In the genomic region with DNA sequence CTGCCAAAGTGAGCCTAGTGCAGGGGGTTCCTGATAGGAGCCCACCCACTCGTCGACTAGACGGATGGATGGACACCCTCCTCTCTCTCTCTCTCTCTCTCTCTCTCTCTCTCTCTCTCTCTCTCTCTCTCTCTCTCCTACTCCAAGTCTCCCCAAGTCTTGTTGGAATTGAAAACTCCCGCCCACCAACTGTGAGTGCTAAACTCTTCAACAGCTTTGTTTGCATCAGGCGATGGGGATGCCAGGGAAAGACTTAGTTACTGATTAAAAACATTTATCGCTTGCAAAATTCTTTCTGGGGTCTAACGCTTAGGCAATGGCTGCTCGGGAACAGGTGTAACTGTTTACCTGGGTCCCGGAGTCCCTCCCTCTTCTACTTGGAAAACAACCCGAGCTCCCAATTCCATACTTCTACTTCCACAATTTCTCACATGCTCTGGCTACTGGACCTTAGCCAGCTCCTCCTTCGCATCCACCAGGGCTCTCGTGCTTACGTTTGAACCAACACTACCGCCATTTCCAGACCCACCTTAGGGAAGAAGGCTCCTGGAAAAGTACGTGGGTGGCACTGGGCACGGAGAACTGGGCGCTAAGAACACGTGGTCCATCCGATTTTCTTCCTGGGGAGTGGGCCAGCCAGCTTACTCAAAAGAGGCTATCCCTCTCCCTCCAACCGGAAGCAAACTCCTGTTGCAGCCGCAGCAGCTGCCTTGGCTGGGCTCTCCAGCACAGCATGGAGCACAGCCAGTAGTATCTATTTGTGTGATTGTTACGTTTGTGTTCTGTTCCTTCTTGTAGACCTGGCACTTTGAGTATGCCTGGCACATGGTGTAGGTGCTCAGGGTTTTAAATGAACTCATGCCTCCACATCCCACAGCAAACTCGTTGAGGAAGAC, we compare ENCODE assay signal across 8 mouse cellular contexts. TPM values are rescaled to one million over a fixed set of nuclear protein-coding genes. Genes with fewer than 3 reads are reported as not detected.
DNase-seq lines count a peak whose midpoint lies in the region; ATAC-seq and TF ChIP-seq lines count a peak whose summit lies in the region.

No protein-coding gene starts in this region.

- H3K4me2 ChIP-seq in forebrain, embryonic 13.5 days, result peak overlapping the region; percentile 61
- peak overlapping the region; percentile 58 for H3K4me2 ChIP-seq in hindbrain, embryonic 16.5 days (ENCODE audit: low read length)
- H3K4me2 ChIP-seq in liver, postnatal 0 days (ENCODE audit: low read depth, low read length), result peak overlapping the region; percentile 59

- TF ChIP-seq EP300 in liver, postnatal 0 days (IDR thresholded peaks at IDR 0.05; ENCODE audit: low read depth), result no peak

- H3K36me3 ChIP-seq in forebrain, embryonic 13.5 days (ENCODE audit: poor library complexity, severe bottlenecking), result no peaks in the 10 kb centered on the region
- H3K36me3 ChIP-seq in hindbrain, embryonic 16.5 days (ENCODE audit: control insufficient read depth, insufficient read depth, low read length), result no peaks in the 10 kb centered on the region
- H3K36me3 ChIP-seq in liver, postnatal 0 days (replicated peaks; ENCODE audit: insufficient read depth, low read length), result no peaks in the 10 kb centered on the region

- H3K27ac ChIP-seq in forebrain, embryonic 13.5 days, result no peak overlapping the region
- H3K27ac ChIP-seq in hindbrain, embryonic 16.5 days (ENCODE audit: low read depth, low read length), result peak overlapping the region; percentile 44
- H3K27ac ChIP-seq in liver, postnatal 0 days (ENCODE audit: low read depth), result no peak overlapping the region

- DNase-seq in lung, postnatal 10 days, result peak; percentile 44
- DNase-seq in lung, postnatal 36 days, result no peak
- no peak for DNase-seq in liver, postnatal 0 days
- DNase-seq in testis, postnatal 10 days (ENCODE audit: low spot score), result peak; percentile 60
- DNase-seq in spleen, postnatal 14 days (ENCODE audit: low spot score in 2 of 2), result no peak

- no peak for ATAC-seq in forebrain, embryonic 13.5 days
- ATAC-seq in hindbrain, embryonic 16.5 days, result no peak
- ATAC-seq in liver, postnatal 0 days, result peak; percentile 58
- ATAC-seq in CD4-positive, CD25-positive, alpha-beta regulatory T cell, adult 4 months, result no peak

- peaks cover 44% of the 10 kb centered on the region for H3K27me3 ChIP-seq in forebrain, embryonic 13.5 days
- H3K27me3 ChIP-seq in hindbrain, embryonic 16.5 days (replicated peaks; ENCODE audit: control insufficient read depth, insufficient read depth, low read length), result peaks cover 8% of the 10 kb centered on the region
- H3K27me3 ChIP-seq in liver, postnatal 0 days (ENCODE audit: insufficient read depth, low read length), result peaks cover 55% of the 10 kb centered on the region

- no peaks in the 10 kb centered on the region for H3K9me3 ChIP-seq in forebrain, embryonic 13.5 days (replicated peaks)
- no peaks in the 10 kb centered on the region for H3K9me3 ChIP-seq in hindbrain, embryonic 16.5 days (ENCODE audit: control insufficient read depth, low read length)
- H3K9me3 ChIP-seq in liver, postnatal 0 days (ENCODE audit: low read length), result no peaks in the 10 kb centered on the region

- no peak for TF ChIP-seq CTCF in liver, postnatal 0 days (IDR thresholded peaks at IDR 0.05; ENCODE audit: low read depth)

- peaks cover 49% of the 10 kb centered on the region for H3K4me1 ChIP-seq in forebrain, embryonic 13.5 days
- peaks cover 28% of the 10 kb centered on the region for H3K4me1 ChIP-seq in hindbrain, embryonic 16.5 days (ENCODE audit: control insufficient read depth, insufficient read depth, low read depth, low read length)
- H3K4me1 ChIP-seq in liver, postnatal 0 days (ENCODE audit: insufficient read depth), result peaks cover 13% of the 10 kb centered on the region

- 16% methylated on average over 23 of the region's 23 CpGs for WGBS in forebrain, embryonic 13.5 days
- WGBS in hindbrain, embryonic 16.5 days, result 11% methylated on average over 23 of the region's 23 CpGs
- WGBS in liver, postnatal 0 days (ENCODE audit: insufficient replicate concordance), result 13% methylated on average over 23 of the region's 23 CpGs

- H3K4me3 ChIP-seq in forebrain, embryonic 13.5 days, result peak overlapping the region; percentile 26; the same call in 1 of the 2 replicates
- H3K4me3 ChIP-seq in hindbrain, embryonic 16.5 days (ENCODE audit: low read length), result peak overlapping the region; percentile 32
- H3K4me3 ChIP-seq in liver, postnatal 0 days (ENCODE audit: low read depth, low read length), result peak overlapping the region; percentile 22

- H3K9ac ChIP-seq in forebrain, embryonic 13.5 days, result peak overlapping the region; percentile 53
- H3K9ac ChIP-seq in hindbrain, embryonic 16.5 days (ENCODE audit: low read depth, low read length), result peak overlapping the region; percentile 51; the same call in 1 of the 2 replicates
- 0 out of 2 replicates have a peak overlapping the region, but pooled peaks have one; percentile 0 for H3K9ac ChIP-seq in liver, postnatal 0 days (replicated peaks)

RNA-seq across cellular contexts. Expression of a gene that starts 8.8 kb away (rescaled TPM):
- 4.0 and 5.4 TPM in 2 replicates for polyA plus RNA-seq in forebrain, embryonic 13.5 days (2015; fragmentation: Nextera tagmentation; extraction: Ambion mirVana)
- polyA plus RNA-seq in hindbrain, embryonic 16.5 days (2015; fragmentation: Nextera tagmentation; extraction: Ambion mirVana), result 20.3 and 21.6 TPM in 2 replicates
- not detected in 2 replicates for polyA plus RNA-seq in liver, postnatal 0 days (2015; fragmentation: Nextera tagmentation; extraction: Ambion mirVana)
- not detected for polyA plus RNA-seq in CD4-positive, CD25-positive, alpha-beta regulatory T cell, adult 4 months (2017; shearing (Covaris generic))

RNA-seq across cellular contexts. Expression of a gene that starts 20.1 kb away (rescaled TPM):
- 16.9 and 18.6 TPM in 2 replicates for polyA plus RNA-seq in forebrain, embryonic 13.5 days (2015; fragmentation: Nextera tagmentation; extraction: Ambion mirVana)
- 42.1 and 46.4 TPM in 2 replicates for polyA plus RNA-seq in hindbrain, embryonic 16.5 days (2015; fragmentation: Nextera tagmentation; extraction: Ambion mirVana)
- polyA plus RNA-seq in liver, postnatal 0 days (2015; fragmentation: Nextera tagmentation; extraction: Ambion mirVana), result 3.1 and 3.3 TPM in 2 replicates
- 1 to 10 TPM; 5.2 to 5.6 TPM for polyA plus RNA-seq in CD4-positive, CD25-positive, alpha-beta regulatory T cell, adult 4 months (2017; shearing (Covaris generic))

RNA-seq across cellular contexts. Expression of a gene that starts 20.3 kb away (rescaled TPM):
- 34.0 and 35.5 TPM in 2 replicates for polyA plus RNA-seq in forebrain, embryonic 13.5 days (2015; fragmentation: Nextera tagmentation; extraction: Ambion mirVana)
- 50.5 and 52.5 TPM in 2 replicates for polyA plus RNA-seq in hindbrain, embryonic 16.5 days (2015; fragmentation: Nextera tagmentation; extraction: Ambion mirVana)
- polyA plus RNA-seq in liver, postnatal 0 days (2015; fragmentation: Nextera tagmentation; extraction: Ambion mirVana), result 0.08 TPM in 1 of 2 replicates, not detected in the other
- polyA plus RNA-seq in CD4-positive, CD25-positive, alpha-beta regulatory T cell, adult 4 months (2017; shearing (Covaris generic)), result not detected

RNA-seq across cellular contexts. Expression of a gene that starts 23.3 kb away (rescaled TPM):
- polyA plus RNA-seq in forebrain, embryonic 13.5 days (2015; fragmentation: Nextera tagmentation; extraction: Ambion mirVana), result 53.7 and 62.7 TPM in 2 replicates
- 77.8 and 78.4 TPM in 2 replicates for polyA plus RNA-seq in hindbrain, embryonic 16.5 days (2015; fragmentation: Nextera tagmentation; extraction: Ambion mirVana)
- polyA plus RNA-seq in liver, postnatal 0 days (2015; fragmentation: Nextera tagmentation; extraction: Ambion mirVana), result 21.0 and 22.0 TPM in 2 replicates
- polyA plus RNA-seq in CD4-positive, CD25-positive, alpha-beta regulatory T cell, adult 4 months (2017; shearing (Covaris generic)), result 10 to 100 TPM; 57.0 to 91.3 TPM

RNA-seq across cellular contexts. Expression of a gene that starts 47.2 kb away (rescaled TPM):
- polyA plus RNA-seq in forebrain, embryonic 13.5 days (2015; fragmentation: Nextera tagmentation; extraction: Ambion mirVana), result 15.5 and 17.2 TPM in 2 replicates
- 25.4 and 26.1 TPM in 2 replicates for polyA plus RNA-seq in hindbrain, embryonic 16.5 days (2015; fragmentation: Nextera tagmentation; extraction: Ambion mirVana)
- 3.4 and 4.5 TPM in 2 replicates for polyA plus RNA-seq in liver, postnatal 0 days (2015; fragmentation: Nextera tagmentation; extraction: Ambion mirVana)
- not detected for polyA plus RNA-seq in CD4-positive, CD25-positive, alpha-beta regulatory T cell, adult 4 months (2017; shearing (Covaris generic))

Comparison
In these comparisons a context has a peak if more than half of its experiments do, and no peak if none do; other contexts are left out.
1. DNase-seq: peak in lung, postnatal 10 days (single experiment) and testis, postnatal 10 days (single experiment); none in lung, postnatal 36 days (single experiment), liver, postnatal 0 days (single experiment) and spleen, postnatal 14 days (0 of 2).
2. H3K9ac ChIP-seq: peak in every context shown above with its lines; median percentile 53 in forebrain, embryonic 13.5 days; 51 in hindbrain, embryonic 16.5 days; 0 in liver, postnatal 0 days.
3. RNA of a gene that starts 20.3 kb away (polyA plus RNA-seq): 50.5 to 52.5 TPM in hindbrain, embryonic 16.5 days and 34.0 to 35.5 TPM in forebrain, embryonic 13.5 days; not detected in CD4-positive, CD25-positive, alpha-beta regulatory T cell, adult 4 months and 0.08 TPM in liver, postnatal 0 days; every median in the first group is over 10 times any median in the second.
4. Peak in every context shown above with its lines, with median percentiles within 50 percentile points of each other: H3K4me2 ChIP-seq and H3K4me3 ChIP-seq.